Mouse (Mus musculus): Measurements from ENCODE around the gene Bloc1s5. TPM values are rescaled to one million over a fixed set of nuclear protein-coding genes. Genes with fewer than 3 reads are reported as not detected.
"Not testable (repeated sequence)": the region's sequence is repeated elsewhere in the genome, so short reads cannot be mapped to it uniquely, and the experiment has no call there.

Gene Bloc1s5
- 8.1 and 11.1 TPM in 2 replicates for polyA plus RNA-seq (2012; ENCODE audit: insufficient read depth, insufficient read length, missing spikeins)

DNA sequence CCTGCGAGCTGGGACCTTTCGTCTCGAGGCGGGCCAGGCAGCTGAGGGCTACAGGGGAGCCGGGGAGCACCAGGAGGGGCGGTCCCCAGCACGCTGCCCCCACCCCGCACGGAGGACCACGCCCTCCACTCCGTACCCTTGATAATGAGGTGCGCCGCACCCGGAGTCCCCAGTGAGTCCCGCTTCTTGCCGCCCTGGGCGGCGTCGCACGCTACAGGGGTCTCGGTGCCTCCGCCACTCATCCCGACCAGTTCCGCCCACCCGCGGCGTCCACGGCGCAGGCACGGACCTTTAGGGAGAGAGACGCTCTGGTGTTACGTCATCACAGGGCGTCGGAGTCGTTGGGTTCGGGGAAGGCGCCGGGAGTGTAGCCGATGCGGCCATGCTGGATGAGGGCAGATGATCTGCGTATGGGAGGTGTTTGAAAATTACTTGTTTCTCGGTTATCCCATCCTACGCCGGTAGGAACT is at the start of gene Bloc1s5:
Gene Bloc1s5, minus strand, starts transcription at position 310 of the 470 bp plus-strand sequence.
- Histone ChIP-seq H3K4me3 (ENCODE audit: insufficient read depth, low read length) (peak within 1 kb of the TSS; percentile 88), H3K27ac (ENCODE audit: insufficient read depth, low read depth, low read length) (peak within 1 kb of the TSS; percentile 9), H3K4me1 (ENCODE audit: control insufficient read depth, insufficient read depth, low read length) (peaks cover 2% of the 10 kb centered on the region; the same call in 1 of the 2 replicates)
- TF ChIP-seq CTCF (IDR thresholded peaks at IDR 0.05; ENCODE audit: low read depth, low read length) = no peak
- TF ChIP-seq POLR2A (IDR thresholded peaks at IDR 0.05; ENCODE audit: borderline replicate concordance, low read depth, low read length) = no peak

DNA sequence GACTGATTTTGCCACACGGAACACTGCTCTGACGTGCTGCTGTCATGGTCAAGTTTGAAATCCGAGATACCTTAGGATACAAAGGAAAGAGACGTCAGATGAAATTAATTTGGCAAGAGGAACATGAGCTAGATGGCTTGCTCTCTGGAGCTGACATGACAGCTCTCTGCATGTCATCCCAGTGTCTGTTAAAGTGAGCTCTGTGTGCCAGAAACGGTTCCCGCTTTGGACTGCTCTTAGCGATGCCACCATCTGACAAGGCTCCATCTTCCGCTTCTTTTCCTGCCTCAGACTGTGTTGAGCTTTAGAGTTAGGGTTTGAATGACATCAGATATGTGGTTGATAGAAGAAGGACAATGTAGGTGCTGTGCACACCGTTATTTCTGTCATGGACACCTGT is 37.4 kb upstream of the Bloc1s5 start:
- no peak overlapping the region for H3K4me3 ChIP-seq (ENCODE audit: insufficient read depth, low read length)
- no peak for TF ChIP-seq POLR2A (IDR thresholded peaks at IDR 0.05; ENCODE audit: borderline replicate concordance, low read depth, low read length)
- TF ChIP-seq CTCF (IDR thresholded peaks at IDR 0.05; ENCODE audit: low read depth, low read length) = no peak
- no peaks in the 10 kb centered on the region for H3K4me1 ChIP-seq (ENCODE audit: control insufficient read depth, insufficient read depth, low read length)
- H3K27ac ChIP-seq (ENCODE audit: insufficient read depth, low read depth, low read length) = no peak overlapping the region

DNA sequence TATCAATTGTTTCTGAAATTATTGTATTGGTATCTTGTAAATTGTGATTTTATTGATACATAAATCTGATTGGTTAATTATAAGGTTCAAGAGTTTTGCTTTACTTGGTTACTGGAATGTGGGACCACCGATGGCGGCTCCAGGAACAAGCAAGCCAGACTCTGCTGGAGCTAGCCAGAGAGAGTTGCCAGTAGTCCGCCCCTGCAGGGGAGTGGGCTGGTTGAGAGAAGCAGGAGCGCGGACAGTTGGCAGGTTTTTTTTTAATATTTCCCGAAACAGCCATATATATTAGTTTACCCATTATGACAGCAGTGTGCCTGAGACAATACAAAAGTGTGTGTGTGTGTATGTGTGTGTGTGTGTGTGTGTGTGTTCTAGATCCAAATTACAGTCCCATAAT is 36.5 kb upstream of the Bloc1s5 start:
- H3K4me1 ChIP-seq (ENCODE audit: control insufficient read depth, insufficient read depth, low read length); H3K4me3 ChIP-seq (ENCODE audit: insufficient read depth, low read length); H3K27ac ChIP-seq (ENCODE audit: insufficient read depth, low read depth, low read length): not testable (repeated sequence)

DNA sequence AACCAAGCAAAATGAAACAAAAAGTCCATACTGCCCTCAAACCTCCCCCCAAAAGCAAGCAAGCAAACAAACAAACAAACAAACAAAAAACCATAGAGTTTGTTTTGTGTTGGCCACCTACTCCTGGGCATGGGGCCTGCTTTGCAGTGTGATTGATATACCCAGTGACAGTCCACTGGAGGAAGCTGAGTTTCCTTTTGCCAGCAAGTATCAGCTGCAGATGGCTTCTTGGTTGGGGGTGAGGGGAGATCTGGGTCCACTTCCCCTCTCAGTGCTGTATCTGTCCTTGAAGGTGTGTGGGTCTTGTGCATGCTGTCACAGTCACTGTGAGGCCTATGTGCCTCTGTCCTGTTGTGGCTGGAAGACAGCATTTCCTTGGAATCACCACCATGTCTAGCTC is 35.1 kb upstream of the Bloc1s5 start:
- Histone ChIP-seq H3K4me1 (ENCODE audit: control insufficient read depth, insufficient read depth, low read length) (no peaks in the 10 kb centered on the region), H3K27ac (ENCODE audit: insufficient read depth, low read depth, low read length) (no peak overlapping the region), H3K4me3 (ENCODE audit: insufficient read depth, low read length) (no peak overlapping the region)
- no peak for TF ChIP-seq POLR2A (IDR thresholded peaks at IDR 0.05; ENCODE audit: borderline replicate concordance, low read depth, low read length)

DNA sequence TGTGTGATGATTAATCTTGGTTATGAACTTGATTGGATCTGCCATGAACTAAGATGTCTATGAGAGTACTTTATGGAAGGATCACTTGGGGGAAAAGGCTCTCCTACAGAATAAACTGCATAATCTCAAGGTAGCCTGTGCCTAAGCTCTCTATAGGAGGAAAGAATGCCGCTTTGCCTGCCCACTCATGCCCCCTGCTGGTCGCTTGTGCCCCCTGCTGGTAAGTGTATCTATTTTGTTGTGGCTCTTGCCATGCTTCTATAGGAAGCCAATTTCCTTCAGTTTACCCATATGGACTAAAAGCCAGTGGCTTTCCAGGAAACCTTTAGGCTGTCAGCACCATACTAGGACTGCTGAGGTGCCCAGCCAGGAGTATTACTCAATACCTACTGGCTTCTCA is 33.6 kb upstream of the Bloc1s5 start:
- no peak for TF ChIP-seq POLR2A (IDR thresholded peaks at IDR 0.05; ENCODE audit: borderline replicate concordance, low read depth, low read length)
- peak; percentile 47 for TF ChIP-seq CTCF (IDR thresholded peaks at IDR 0.05; ENCODE audit: low read depth, low read length)
- H3K27ac ChIP-seq (ENCODE audit: insufficient read depth, low read depth, low read length) = no peak overlapping the region

DNA sequence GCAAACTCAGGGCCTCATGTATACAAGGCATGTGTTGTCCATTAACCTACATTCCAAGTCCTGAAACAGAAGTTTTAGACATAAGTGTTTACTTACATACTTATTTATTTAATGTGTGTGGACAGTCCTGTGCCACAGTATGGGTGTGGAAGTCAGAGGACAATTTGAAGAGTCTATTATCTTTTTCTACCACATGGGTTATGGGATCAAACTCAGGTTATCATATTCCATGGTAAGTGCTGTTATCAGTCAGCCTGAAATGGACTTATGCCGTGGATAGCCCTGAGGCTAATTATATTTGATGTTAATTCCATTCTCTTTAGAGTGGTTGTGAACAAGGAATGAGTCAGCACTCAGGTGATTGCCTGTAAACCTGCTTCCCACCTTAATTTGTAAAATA is 29.8 kb upstream of the Bloc1s5 start:
- Histone ChIP-seq H3K4me3 (ENCODE audit: insufficient read depth, low read length) (no peak overlapping the region), H3K4me1 (ENCODE audit: control insufficient read depth, insufficient read depth, low read length) (no peaks in the 10 kb centered on the region), H3K27ac (ENCODE audit: insufficient read depth, low read depth, low read length) (no peak overlapping the region)
- TF ChIP-seq POLR2A (IDR thresholded peaks at IDR 0.05; ENCODE audit: borderline replicate concordance, low read depth, low read length) = no peak

More for the DNA sequence above, 33.6 kb upstream of the Bloc1s5 start:
- Histone ChIP-seq H3K4me3 (ENCODE audit: insufficient read depth, low read length) (no peak overlapping the region), H3K4me1 (ENCODE audit: control insufficient read depth, insufficient read depth, low read length) (no peaks in the 10 kb centered on the region)

DNA sequence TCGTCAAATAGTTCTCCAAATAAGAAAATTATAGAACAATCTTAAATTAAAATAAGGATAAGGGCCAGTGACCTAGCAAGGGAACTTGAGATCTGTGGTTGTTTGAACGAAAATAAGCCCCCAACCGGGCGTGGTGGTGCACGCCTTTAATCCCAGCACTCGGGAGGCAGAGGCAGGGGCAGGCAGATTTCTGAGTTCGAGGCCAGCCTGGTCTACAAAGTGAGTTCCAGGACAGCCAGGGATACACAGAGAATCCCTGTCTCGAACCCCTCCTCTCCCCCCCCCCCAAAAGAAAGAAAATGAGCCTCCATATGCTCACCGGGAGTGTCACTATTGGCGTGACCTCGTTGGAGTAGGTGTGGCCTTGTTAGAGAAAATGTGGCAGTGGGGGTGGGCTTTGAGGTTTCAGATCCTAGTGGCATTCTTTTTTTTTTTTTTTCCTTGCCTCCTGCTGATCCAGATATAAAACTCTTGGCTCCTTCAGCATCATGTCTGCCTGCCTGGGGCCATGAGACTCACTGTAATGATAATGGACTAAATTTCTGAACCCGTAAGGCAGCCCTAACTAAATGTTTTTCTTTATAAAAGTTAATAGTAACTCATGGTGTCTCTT is 24.7 kb upstream of the Bloc1s5 start:
- H3K27ac ChIP-seq (ENCODE audit: insufficient read depth, low read depth, low read length) = no peak overlapping the region
- H3K4me1 ChIP-seq (ENCODE audit: control insufficient read depth, insufficient read depth, low read length) = peaks cover 7% of the 10 kb centered on the region; the same call in 1 of the 2 replicates
- H3K4me3 ChIP-seq (ENCODE audit: insufficient read depth, low read length) = no peak overlapping the region
- TF ChIP-seq POLR2A (IDR thresholded peaks at IDR 0.05; ENCODE audit: borderline replicate concordance, low read depth, low read length) = no peak
- TF ChIP-seq CTCF (IDR thresholded peaks at IDR 0.05; ENCODE audit: low read depth, low read length) = no peak

DNA sequence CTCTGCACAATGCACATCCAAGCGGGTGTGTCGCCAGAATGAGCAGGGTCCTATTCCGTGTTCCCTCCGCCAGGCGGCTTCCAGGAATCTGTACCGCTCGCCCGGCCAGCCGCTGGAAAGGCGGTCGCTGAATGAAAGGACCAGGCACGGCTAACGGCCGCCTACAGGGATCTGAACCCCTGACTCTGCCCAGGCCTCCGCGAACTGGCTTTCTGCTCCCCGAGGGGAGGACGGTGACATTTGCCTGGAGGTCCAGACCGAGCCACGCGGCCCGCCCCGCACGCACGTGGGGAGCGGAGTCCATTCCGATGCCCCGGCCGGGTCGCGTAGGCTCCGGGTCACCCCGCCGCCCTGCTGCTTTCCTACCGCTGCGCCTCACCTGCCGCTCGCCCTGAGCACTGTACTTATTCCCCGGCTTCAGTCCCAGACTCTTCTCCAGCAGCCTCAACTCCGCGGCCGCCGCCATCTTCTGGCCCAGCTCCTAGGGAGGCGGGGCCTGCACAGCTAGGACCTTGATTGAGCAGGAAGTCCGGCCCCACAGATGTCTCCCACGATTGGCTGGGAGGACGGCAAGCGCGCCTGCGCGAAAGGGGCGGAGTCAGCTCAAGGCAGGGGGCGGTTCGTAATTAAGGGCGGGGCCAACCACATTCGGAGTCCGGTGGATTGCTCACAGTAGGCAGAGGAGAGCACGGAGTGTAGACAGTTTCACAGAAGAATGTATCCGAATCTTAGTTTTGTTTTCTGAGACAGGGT is 23.8 kb upstream of the Bloc1s5 start, which contains the start of gene Eef1e1:
Gene Eef1e1, minus strand, starts transcription at position 531 of the 753 bp plus-strand sequence.
- Histone ChIP-seq H3K4me1 (ENCODE audit: control insufficient read depth, insufficient read depth, low read length) (peaks cover 7% of the 10 kb centered on the region; the same call in 1 of the 2 replicates), H3K4me3 (ENCODE audit: insufficient read depth, low read length) (peak within 1 kb of the TSS; percentile 88), H3K27ac (ENCODE audit: insufficient read depth, low read depth, low read length) (peak within 1 kb of the TSS; percentile 24; the same call in 1 of the 2 replicates)
- TF ChIP-seq CTCF (IDR thresholded peaks at IDR 0.05; ENCODE audit: low read depth, low read length) = no peak
- no peak for TF ChIP-seq POLR2A (IDR thresholded peaks at IDR 0.05; ENCODE audit: borderline replicate concordance, low read depth, low read length)

DNA sequence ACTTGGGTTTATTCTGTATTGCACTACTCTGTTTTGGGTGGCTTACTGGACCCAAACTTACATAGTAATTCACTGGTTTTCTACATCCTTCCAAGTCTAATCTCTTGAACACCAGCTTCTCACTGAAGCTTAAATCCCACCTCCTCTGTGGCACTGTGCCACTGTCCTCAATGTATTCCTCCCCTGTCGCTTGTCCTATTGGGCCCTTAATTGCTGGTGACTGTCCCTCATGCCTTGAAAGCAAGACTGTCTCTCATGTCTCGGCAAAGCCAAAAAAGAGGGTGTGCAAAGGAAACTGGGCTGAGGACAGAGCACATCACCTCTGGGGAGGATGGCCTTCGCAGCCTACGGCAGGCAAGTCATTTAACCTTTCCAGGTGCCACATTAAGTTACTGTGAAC is 23.0 kb upstream of the Bloc1s5 start:
- Histone ChIP-seq H3K4me1 (ENCODE audit: control insufficient read depth, insufficient read depth, low read length) (peaks cover 7% of the 10 kb centered on the region; the same call in 1 of the 2 replicates), H3K4me3 (ENCODE audit: insufficient read depth, low read length) (peak overlapping the region; percentile 88), H3K27ac (ENCODE audit: insufficient read depth, low read depth, low read length) (no peak overlapping the region)
- TF ChIP-seq POLR2A (IDR thresholded peaks at IDR 0.05; ENCODE audit: borderline replicate concordance, low read depth, low read length) (no peak), CTCF (IDR thresholded peaks at IDR 0.05; ENCODE audit: low read depth, low read length) (no peak)

DNA sequence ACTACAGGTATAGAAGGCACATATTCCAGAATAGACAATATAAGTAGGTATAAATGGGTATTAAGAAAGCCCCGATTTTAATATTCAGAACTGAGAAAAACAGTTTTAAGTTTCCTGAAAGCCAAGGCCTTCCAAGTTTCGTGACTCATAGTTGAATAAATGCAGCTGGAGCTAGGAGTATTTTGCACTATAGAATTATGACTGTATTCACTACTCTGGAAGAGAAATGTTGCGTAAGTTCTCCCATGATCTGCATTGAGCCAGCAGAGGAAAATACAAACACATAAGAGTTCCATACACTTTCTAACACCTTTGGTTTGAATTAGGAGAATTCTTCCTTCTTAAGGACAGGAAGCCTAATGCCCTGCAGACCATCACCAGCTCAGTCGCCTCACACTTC is 15.4 kb upstream of the Bloc1s5 start:
- Histone ChIP-seq H3K4me1 (ENCODE audit: control insufficient read depth, insufficient read depth, low read length) (peaks cover 4% of the 10 kb centered on the region; the same call in 1 of the 2 replicates), H3K27ac (ENCODE audit: insufficient read depth, low read depth, low read length) (no peak overlapping the region), H3K4me3 (ENCODE audit: insufficient read depth, low read length) (no peak overlapping the region)
- no peak for TF ChIP-seq CTCF (IDR thresholded peaks at IDR 0.05; ENCODE audit: low read depth, low read length)

Measured in bone marrow macrophage, adult 2 months (primary cell).